Mouse (Mus musculus): ENCODE measurements around the gene Urm1. TPM values are rescaled to one million over a fixed set of nuclear protein-coding genes. Genes with fewer than 3 reads are reported as not detected.

Gene Urm1
- polyA plus RNA-seq, 1 experiment from 2014 or later = 11.7 TPM

DNA sequence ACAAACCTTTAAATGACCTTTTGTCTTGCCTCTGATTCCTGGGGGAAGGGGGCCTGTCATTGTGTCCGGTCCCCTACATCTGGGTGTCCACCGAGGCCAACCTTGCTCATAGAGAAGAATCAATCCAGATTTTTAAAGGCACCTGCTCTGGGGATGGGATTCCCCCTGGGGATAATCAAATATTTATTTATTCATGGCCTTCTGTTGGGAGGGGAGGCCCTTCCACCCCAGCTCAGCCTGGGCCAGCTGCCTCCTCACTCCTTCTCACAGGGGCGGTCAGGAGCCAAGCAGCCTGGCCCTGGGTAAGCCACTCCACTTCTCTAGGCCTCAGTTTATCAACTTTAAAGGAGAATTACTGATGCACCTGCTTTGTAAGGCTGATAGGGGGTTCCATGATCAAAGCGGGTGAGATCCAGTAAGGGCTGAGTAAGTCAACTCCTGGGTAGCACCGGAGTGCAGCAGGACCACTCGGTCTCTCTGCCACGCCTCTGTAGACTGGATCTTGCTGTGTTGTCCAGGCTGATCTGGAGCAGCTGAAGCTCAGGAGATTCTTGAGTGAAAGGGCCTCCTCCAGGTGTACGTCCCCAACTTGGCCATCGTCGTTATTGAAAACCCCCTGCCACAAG is 35.8 kb downstream of the Urm1 start:
- H3K9ac ChIP-seq = no peak overlapping the region
- H3K36me3 ChIP-seq = no peaks in the 10 kb centered on the region
- H3K4me1 ChIP-seq = peaks cover 10% of the 10 kb centered on the region; the same call in 1 of the 2 replicates
- H3K9me3 ChIP-seq (replicated peaks) = no peaks in the 10 kb centered on the region
- H3K4me3 ChIP-seq = no peak overlapping the region
- no peak overlapping the region for H3K27ac ChIP-seq
- no peak overlapping the region for H3K4me2 ChIP-seq
- H3K27me3 ChIP-seq (replicated peaks) = peaks cover 48% of the 10 kb centered on the region
- no peak for ATAC-seq
- WGBS (ENCODE audit: insufficient replicate concordance) = 65% methylated on average over 10 of the region's 10 CpGs

DNA sequence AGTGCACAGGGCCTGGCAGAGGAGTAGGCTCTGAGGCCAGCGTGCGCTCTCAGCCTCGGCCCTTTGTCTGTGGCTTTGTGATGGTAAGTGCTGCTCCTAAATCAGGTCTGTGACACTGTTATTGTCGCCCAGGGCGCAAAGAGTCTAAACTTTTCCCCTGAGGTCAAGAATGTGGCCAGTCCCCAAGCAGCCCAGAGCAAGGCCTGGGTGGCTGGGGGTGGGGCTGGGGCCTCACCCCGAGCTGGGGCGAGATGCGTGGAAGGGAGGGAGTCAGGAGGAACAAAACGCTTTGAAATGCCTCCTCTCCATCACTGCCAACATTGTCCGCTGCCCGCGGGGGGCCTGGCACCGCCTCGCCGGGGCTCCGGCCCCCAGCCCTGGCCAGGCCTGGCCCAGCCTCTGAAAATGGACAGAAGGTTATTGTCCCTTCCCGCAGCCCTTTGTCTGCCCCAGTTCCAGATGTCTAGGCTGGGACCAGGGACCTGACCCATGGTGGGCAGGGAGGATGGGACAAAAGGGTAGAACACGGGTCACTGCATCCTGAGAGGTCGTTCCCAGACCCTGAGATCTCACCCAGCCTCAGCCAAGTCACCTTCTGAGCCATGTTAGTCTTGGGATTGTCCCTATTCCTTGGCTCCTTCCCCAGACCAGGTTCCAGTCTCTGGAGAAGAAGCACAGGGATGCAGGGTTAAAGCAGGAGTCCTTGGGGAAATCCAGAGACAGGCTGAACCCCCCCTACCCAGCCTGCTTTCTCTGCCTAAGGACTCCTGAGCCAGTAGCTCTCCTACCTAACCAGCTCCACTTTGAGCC is 36.8 kb downstream of the Urm1 start:
- Histone ChIP-seq H3K27me3 (replicated peaks) (peaks cover 43% of the 10 kb centered on the region), H3K9me3 (replicated peaks) (no peaks in the 10 kb centered on the region), H3K9ac (no peak overlapping the region), H3K27ac (no peak overlapping the region), H3K4me2 (no peak overlapping the region), H3K4me1 (peaks cover 10% of the 10 kb centered on the region; the same call in 1 of the 2 replicates), H3K36me3 (no peaks in the 10 kb centered on the region), H3K4me3 (no peak overlapping the region)
- WGBS (ENCODE audit: insufficient replicate concordance) = 50% methylated on average over 19 of the region's 19 CpGs
- no peak for ATAC-seq

DNA sequence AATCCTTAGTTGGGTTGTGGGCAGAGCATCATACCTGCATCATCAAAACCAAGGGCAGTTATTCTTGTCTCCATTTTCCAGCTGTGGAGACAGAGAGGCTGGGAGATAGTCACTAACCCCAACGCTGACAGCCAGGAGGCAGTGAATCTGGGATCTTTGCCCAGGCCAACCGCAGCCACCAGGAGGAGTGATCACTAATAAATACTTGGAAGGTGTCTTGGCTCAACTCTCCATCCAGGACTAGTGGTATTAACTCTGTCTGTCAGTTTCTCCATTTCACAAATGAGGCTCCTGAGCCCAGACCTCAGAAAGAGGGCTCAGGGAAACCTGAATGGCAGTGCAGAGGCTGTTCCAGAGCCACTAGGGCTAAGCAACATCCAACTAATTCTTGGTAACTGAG is 37.5 kb downstream of the Urm1 start:
- H3K27ac ChIP-seq = no peak overlapping the region
- no peak overlapping the region for H3K4me3 ChIP-seq
- peaks cover 10% of the 10 kb centered on the region; the same call in 1 of the 2 replicates for H3K4me1 ChIP-seq
- no peaks in the 10 kb centered on the region for H3K9me3 ChIP-seq (replicated peaks)
- no peaks in the 10 kb centered on the region for H3K36me3 ChIP-seq
- no peak for ATAC-seq
- H3K4me2 ChIP-seq = no peak overlapping the region
- WGBS (ENCODE audit: insufficient replicate concordance) = 34% methylated on average over 2 of the region's 2 CpGs
- H3K27me3 ChIP-seq (replicated peaks) = peaks cover 43% of the 10 kb centered on the region
- no peak overlapping the region for H3K9ac ChIP-seq

DNA sequence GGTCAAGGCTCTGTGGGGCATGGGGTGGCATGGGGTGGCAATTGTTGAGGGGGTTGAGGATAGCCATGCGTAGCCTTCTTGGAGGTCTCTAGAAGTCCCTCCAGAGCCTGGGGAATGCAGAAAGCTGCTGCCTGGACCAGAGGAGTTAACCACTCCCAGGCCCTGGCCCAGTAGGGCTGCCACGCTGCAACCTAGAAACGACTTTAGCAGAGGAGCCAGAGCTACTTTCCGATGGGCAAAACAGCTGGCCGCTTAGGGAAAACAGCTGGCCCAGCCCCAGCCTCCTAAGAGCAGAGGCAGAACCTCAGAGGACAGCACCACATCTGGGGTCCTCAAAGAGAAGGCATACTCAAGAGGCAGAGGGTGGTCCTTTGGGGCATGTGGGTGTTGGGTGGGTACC is 38.1 kb downstream of the Urm1 start:
- H3K4me1 ChIP-seq = peaks cover 10% of the 10 kb centered on the region; the same call in 1 of the 2 replicates
- H3K36me3 ChIP-seq = no peaks in the 10 kb centered on the region
- 53% methylated on average over 5 of the region's 5 CpGs for WGBS (ENCODE audit: insufficient replicate concordance)
- H3K9me3 ChIP-seq (replicated peaks) = no peaks in the 10 kb centered on the region
- H3K4me2 ChIP-seq = no peak overlapping the region
- ATAC-seq = no peak
- H3K27ac ChIP-seq = no peak overlapping the region
- peaks cover 43% of the 10 kb centered on the region for H3K27me3 ChIP-seq (replicated peaks)
- H3K4me3 ChIP-seq = no peak overlapping the region
- no peak overlapping the region for H3K9ac ChIP-seq

DNA sequence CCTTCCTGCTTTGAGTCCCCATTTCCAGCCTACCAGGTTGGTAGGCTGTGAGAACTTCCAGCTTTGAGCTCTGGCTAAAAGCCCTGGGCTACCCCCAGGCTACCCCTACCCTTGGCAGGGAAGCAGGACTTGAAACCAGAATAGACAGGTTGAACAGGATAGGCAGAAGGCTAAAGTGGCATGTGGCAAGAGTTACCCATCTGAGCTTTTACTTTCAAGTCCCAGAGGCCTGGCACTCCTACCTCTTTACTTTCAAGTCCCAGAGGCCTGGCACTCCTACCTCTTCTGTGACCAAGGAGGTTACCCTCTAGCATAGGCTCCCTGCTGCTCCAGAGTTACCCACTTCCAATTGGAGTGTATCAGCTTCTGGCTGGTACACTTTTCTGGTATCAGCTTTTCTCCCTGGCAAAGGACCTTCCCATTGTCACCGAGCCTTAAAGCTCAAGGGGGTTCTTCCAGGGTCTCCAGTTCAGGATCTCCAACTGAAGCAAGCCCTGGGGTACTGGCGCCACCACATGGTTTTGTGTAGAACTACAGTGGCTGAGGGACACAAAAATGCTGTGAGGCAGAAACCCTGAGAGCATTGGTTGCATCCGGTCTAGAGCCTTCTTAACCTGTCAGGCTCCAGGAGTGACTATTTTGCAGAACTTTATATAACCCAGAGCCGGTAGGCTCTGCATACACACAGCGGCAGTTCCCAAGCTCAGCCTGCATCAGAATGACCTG is 39.0 kb downstream of the Urm1 start:
- Histone ChIP-seq H3K4me2 (no peak overlapping the region), H3K36me3 (no peaks in the 10 kb centered on the region), H3K9me3 (replicated peaks) (no peaks in the 10 kb centered on the region), H3K4me3 (no peak overlapping the region), H3K27ac (no peak overlapping the region), H3K9ac (no peak overlapping the region), H3K27me3 (replicated peaks) (peaks cover 42% of the 10 kb centered on the region), H3K4me1 (peaks cover 4% of the 10 kb centered on the region; the same call in 1 of the 2 replicates)
- 9% methylated on average over 5 of the region's 5 CpGs for WGBS (ENCODE audit: insufficient replicate concordance)
- no peak for ATAC-seq

DNA sequence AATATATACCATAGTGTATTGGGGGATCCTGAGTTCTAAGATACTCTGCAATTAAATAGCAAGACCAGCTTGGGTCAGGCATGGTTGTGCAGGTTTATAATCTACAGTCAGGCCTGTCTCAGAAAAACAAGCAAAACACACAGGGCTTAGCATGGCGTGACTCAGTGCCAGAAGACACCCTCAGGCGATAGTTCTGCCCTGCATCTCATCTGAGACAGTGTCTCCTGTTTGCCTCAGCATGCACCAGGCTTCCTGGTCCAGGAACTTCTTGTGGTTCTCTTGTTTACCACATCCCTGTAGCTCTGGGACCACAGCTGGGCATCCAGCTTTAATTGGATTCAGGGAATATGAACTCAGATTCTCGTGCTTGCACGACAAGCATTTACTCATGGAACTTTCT is 45.2 kb downstream of the Urm1 start:
- ATAC-seq = no peak
- peaks cover 12% of the 10 kb centered on the region for H3K4me1 ChIP-seq
- no peak overlapping the region for H3K9ac ChIP-seq
- no peaks in the 10 kb centered on the region for H3K36me3 ChIP-seq
- no peak overlapping the region for H3K27ac ChIP-seq
- H3K9me3 ChIP-seq (replicated peaks) = no peaks in the 10 kb centered on the region
- no peak overlapping the region for H3K4me2 ChIP-seq
- no peak overlapping the region for H3K4me3 ChIP-seq
- peaks cover 6% of the 10 kb centered on the region; the same call in 1 of the 2 replicates for H3K27me3 ChIP-seq (replicated peaks)
- 58% methylated on average over 4 of the region's 4 CpGs for WGBS (ENCODE audit: insufficient replicate concordance)

DNA sequence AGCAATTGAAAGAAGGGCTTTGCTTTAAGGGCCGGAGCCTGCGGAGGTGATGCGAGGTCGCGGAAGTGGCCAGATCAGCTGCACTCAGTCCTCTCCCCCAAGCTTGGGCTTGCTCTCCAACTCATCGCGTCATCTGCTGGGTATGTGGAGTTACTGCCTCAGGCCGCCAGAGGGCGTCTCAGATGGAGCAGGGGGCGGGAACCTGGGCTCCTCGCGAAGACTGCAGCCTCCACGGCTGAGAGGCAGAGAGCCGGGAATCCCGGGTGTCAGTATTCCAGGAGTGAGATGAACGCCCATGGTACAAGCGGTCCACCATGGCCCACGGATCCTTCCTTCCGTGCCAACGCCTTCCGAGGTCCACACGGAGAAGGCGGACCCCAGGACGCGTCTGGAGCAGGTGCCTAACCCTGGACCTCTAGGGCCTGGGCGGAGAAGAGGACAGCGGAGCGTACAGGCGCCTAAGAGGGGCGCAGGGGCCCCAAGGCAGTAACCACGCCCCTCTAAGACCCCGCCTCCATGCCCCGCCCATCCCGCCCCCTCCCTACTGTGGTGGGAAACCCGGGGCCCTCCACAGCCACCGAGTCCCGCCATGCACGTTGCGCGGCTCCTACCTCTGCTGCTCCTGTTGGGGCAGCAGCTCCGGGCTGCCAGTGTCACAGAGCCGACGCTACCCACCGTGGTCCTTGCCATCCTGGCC is 49.2 kb downstream of the Urm1 start, which contains the start of gene Cercam:
Cercam (plus strand) TSS at position 216 of the 697 bp plus-strand sequence.
- WGBS (ENCODE audit: insufficient replicate concordance) = under 1% methylated on average over 43 of the region's 44 CpGs
- H3K9me3 ChIP-seq (replicated peaks) = no peaks in the 10 kb centered on the region
- H3K4me1 ChIP-seq = peaks cover 48% of the 10 kb centered on the region

DNA sequence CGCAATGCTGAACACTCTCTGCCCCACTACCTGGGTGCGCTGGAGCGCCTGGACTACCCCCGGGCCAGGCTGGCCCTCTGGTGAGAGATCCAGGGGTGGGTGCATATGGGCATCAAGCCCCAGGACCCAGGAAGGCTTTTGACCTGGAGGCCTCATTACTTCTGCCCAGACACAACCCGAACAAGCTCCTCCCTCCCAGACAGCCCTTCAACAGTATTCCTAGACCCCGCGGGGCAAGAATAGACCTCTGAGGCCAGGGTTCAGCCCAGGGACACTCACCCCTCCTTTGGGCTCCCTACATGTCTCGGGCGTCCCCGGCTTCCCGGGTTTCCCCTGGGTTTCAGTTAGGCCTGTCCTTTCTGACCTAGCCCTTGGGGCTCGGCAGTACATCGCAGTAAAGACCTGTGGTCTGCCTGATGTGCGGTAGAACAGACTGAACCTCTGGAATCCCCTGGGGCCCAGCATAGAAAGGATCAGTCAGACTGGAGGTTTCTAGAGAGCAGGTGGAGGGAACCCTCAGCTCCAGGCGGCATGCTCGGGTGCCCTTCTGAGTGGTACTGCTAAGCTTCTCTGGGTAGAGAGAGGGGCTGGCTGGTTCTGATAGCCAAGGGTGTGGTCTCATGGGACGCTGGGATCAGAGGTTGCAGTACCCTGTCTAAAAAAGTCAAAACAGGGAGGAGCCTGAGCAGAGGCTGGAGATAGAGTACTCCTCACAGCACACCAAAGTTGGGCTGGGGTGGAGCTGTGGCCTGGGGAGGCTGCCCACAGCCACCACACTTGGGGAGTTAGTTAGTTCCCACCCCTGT is 50.0 kb downstream of the Urm1 start:
- Histone ChIP-seq H3K9me3 (replicated peaks) (no peaks in the 10 kb centered on the region), H3K4me2 (peak overlapping the region; percentile 88), H3K27me3 (replicated peaks) (no peaks in the 10 kb centered on the region), H3K4me3 (peak overlapping the region; percentile 80), H3K27ac (peak overlapping the region; percentile 99), H3K9ac (peak overlapping the region; percentile 94), H3K36me3 (peaks cover 41% of the 10 kb centered on the region), H3K4me1 (peaks cover 48% of the 10 kb centered on the region)
- under 1% methylated on average over 17 of the region's 17 CpGs for WGBS (ENCODE audit: insufficient replicate concordance)
- peak; percentile 94 for ATAC-seq

More for the DNA sequence above, 49.2 kb downstream of the Urm1 start, which contains the start of gene Cercam:
- ATAC-seq = peak; percentile 82
- Histone ChIP-seq H3K4me3 (peak within 1 kb of the TSS; percentile 80), H3K27ac (peak within 1 kb of the TSS; percentile 99), H3K36me3 (peaks cover 34% of the 10 kb centered on the region), H3K27me3 (replicated peaks) (peaks cover under 1% of the 10 kb centered on the region; the same call in 1 of the 2 replicates), H3K4me2 (peak within 1 kb of the TSS; percentile 88), H3K9ac (peak within 1 kb of the TSS; percentile 94)

DNA sequence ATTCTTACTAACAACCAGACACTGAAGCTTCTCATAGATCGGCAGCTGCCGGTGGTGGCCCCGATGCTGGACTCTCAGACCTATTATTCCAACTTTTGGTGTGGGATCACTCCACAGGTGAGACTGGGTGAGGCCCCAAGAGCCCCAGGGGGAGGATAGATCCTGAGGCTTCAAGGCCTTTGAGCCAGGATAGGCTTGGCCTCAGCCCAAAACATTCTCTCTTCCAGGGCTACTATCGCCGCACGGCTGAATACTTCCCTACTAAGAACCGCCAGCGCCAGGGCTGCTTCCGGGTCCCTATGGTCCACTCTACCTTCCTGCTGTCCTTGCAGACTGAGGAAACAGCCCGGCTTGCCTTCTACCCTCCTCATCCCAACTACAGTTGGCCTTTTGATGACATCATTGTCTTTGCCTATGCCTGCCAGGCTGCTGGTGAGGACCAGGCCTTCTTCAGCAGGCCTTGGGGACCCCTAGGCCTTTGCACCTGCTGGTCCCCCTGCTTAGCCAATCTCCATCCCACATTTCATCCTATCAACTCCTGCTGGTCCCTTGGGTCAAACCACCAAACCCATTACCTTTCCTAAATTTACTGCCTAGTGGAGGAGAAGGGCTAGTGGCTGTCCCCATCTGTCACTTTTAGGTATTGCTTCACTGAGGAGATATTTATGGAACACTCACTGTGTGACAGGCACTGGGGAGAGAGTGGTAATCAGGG is 52.9 kb downstream of the Urm1 start:
- H3K4me2 ChIP-seq = peak overlapping the region; percentile 1; the same call in 1 of the 2 replicates
- H3K27me3 ChIP-seq (replicated peaks) = no peaks in the 10 kb centered on the region
- no peak overlapping the region for H3K4me3 ChIP-seq
- peaks cover 69% of the 10 kb centered on the region for H3K36me3 ChIP-seq
- 90% methylated on average over 10 of the region's 10 CpGs for WGBS (ENCODE audit: insufficient replicate concordance)
- H3K9ac ChIP-seq = 0 out of 2 replicates have a peak overlapping the region, but pooled peaks have one; percentile 23
- ATAC-seq = no peak
- H3K9me3 ChIP-seq (replicated peaks) = no peaks in the 10 kb centered on the region
- peaks cover 48% of the 10 kb centered on the region for H3K4me1 ChIP-seq
- no peak overlapping the region for H3K27ac ChIP-seq

DNA sequence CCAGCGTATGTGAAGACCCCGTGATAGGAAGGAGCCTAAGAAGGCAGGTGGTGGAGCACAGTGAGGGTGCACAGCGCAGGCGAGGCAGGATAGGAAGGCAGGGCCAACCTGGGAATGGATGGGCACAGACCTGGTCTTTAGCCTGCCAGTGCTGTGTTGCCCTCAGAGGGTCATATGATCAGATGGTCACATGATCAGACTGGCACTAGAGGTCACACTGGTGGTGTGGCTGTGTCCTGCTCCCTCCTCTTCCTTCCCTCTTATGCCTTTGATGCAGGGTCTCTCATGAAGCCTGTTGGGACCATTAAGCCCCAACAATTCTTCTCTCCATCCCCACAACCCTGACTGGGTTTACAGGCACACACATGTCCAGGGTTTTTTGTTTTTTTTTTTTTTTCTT is 53.9 kb downstream of the Urm1 start:
- ATAC-seq = no peak
- Histone ChIP-seq H3K27me3 (replicated peaks) (no peaks in the 10 kb centered on the region), H3K4me1 (peaks cover 42% of the 10 kb centered on the region), H3K27ac (peak overlapping the region; percentile 55; the same call in 1 of the 2 replicates), H3K4me2 (no peak overlapping the region), H3K9me3 (replicated peaks) (no peaks in the 10 kb centered on the region), H3K36me3 (peaks cover 80% of the 10 kb centered on the region), H3K9ac (no peak overlapping the region), H3K4me3 (no peak overlapping the region)
- 84% methylated on average over 4 of the region's 4 CpGs for WGBS (ENCODE audit: insufficient replicate concordance)

Measured in liver, embryonic 12.5 days (tissue).